Mouse (Mus musculus): Measurements from ENCODE around the gene Bicc1. TPM values are rescaled to one million over a fixed set of nuclear protein-coding genes. Genes with fewer than 3 reads are reported as not detected.

Gene Bicc1
- polyA plus RNA-seq, 1 experiment from 2014 or later: 5.9 TPM

- no peak overlapping the region for H3K27ac ChIP-seq
- no peak for ATAC-seq (ENCODE audit: low FRiP score)
- no peaks in the 10 kb centered on the region for H3K4me1 ChIP-seq (replicated peaks)
- no peak overlapping the region for H3K9ac ChIP-seq
- no peaks in the 10 kb centered on the region for H3K27me3 ChIP-seq
- WGBS: 96% methylated on average over 9 of the region's 9 CpGs
- no peaks in the 10 kb centered on the region for H3K9me3 ChIP-seq
- H3K36me3 ChIP-seq: no peaks in the 10 kb centered on the region
- H3K4me2 ChIP-seq: no peak overlapping the region
- no peak overlapping the region for H3K4me3 ChIP-seq
Observed at GRCm38 (mm10) chr10:71137606-71138005, 21.9 kb downstream of the Bicc1 start.

DNA sequence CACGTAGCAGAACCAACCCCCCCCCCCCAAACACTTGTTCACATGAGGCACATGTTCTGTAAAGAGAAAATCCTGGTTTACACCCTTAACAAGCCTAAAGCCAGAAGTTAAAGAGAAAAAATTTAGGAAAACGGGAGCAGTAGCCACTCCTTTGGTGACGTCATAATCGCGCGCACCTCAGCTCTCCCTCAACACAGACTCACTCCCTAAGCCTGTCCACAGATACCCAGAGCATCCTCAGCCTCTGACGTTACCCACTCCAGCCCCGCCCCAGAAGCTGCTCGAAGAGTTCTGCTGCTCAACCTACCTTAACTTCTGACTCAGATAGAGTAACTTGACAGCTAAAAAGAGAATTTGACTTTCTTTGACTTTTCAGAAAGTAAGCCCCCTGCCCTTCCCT, 28.2 kb downstream of the Bicc1 start:
- no peaks in the 10 kb centered on the region for H3K27me3 ChIP-seq
- H3K9ac ChIP-seq: no peak overlapping the region
- no peak overlapping the region for H3K27ac ChIP-seq
- H3K4me2 ChIP-seq: no peak overlapping the region
- no peaks in the 10 kb centered on the region for H3K9me3 ChIP-seq
- ATAC-seq (ENCODE audit: low FRiP score): no peak
- H3K4me1 ChIP-seq (replicated peaks): no peaks in the 10 kb centered on the region
- H3K4me3 ChIP-seq: no peak overlapping the region
- 73% methylated on average over 9 of the region's 9 CpGs for WGBS
- no peaks in the 10 kb centered on the region for H3K36me3 ChIP-seq

- no peaks in the 10 kb centered on the region for H3K27me3 ChIP-seq
- no peaks in the 10 kb centered on the region for H3K36me3 ChIP-seq
- H3K9me3 ChIP-seq: no peaks in the 10 kb centered on the region
- H3K27ac ChIP-seq: no peak overlapping the region
- no peak overlapping the region for H3K4me3 ChIP-seq
- 65% methylated on average over 9 of the region's 9 CpGs for WGBS
- no peak overlapping the region for H3K9ac ChIP-seq
- no peak for ATAC-seq (ENCODE audit: low FRiP score)
- no peaks in the 10 kb centered on the region for H3K4me1 ChIP-seq (replicated peaks)
- H3K4me2 ChIP-seq: no peak overlapping the region
Observed at GRCm38 (mm10) chr10:71130261-71130660, 29.2 kb downstream of the Bicc1 start.

DNA sequence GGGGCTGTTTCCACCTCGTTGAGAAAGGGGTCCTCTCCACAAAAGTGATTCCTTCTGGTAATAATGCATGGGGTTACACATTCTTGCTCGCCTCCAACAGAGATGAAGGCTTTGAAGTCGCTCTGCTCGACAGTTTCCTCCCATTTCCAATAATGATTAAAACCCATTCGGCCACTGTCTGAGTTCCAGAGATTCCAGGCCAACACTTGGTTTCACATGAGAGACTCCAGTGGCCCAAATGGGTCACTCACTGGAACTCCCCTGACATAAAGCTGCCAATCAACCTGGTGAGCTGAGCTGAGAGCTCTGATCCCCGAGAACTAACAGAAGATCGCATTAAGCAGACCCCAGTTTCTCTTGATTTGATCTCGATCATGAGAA, 31.6 kb downstream of the Bicc1 start:
- Histone ChIP-seq H3K27ac (no peak overlapping the region), H3K36me3 (no peaks in the 10 kb centered on the region), H3K27me3 (no peaks in the 10 kb centered on the region), H3K4me1 (replicated peaks) (no peaks in the 10 kb centered on the region), H3K4me3 (no peak overlapping the region), H3K9me3 (no peaks in the 10 kb centered on the region), H3K4me2 (no peak overlapping the region), H3K9ac (no peak overlapping the region)
- ATAC-seq (ENCODE audit: low FRiP score): no peak
- 52% methylated on average over 8 of the region's 8 CpGs for WGBS

DNA sequence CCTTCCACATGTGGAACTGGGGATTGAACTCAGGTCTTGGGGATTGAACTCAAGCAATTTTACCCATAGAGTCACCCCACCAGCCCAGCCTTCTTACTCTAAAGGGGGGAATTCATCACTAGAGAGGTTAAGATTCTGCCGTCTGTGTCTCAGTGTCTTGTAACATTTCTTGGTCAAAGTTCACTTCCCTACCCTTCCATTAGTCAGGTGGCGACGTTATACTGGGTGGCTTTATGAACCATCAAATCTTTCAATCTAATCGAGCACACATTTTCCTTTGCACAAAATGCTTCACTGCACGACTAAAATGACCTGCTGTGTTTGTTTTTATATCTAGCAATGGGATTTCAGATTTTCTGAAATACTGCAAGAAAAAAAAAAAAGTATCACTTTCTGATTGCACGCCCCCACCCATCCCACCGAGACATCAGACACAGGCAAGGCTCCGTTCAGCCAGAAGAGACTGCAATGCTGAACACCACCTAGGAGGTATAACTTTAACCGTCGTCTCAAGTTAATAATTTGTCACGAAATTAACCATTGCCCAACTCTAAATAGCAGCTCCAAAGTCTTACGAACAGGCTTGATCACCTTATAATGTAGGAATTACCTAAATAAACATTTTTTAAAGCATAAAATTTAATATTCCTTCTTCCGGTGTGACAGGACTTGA, 32.1 kb downstream of the Bicc1 start:
- H3K4me2 ChIP-seq: no peak overlapping the region
- no peak for ATAC-seq (ENCODE audit: low FRiP score)
- WGBS: 66% methylated on average over 13 of the region's 13 CpGs
- H3K27ac ChIP-seq: no peak overlapping the region
- H3K36me3 ChIP-seq: no peaks in the 10 kb centered on the region
- no peak overlapping the region for H3K4me3 ChIP-seq
- no peaks in the 10 kb centered on the region for H3K4me1 ChIP-seq (replicated peaks)
- H3K27me3 ChIP-seq: no peaks in the 10 kb centered on the region
- no peaks in the 10 kb centered on the region for H3K9me3 ChIP-seq
- H3K9ac ChIP-seq: no peak overlapping the region

DNA sequence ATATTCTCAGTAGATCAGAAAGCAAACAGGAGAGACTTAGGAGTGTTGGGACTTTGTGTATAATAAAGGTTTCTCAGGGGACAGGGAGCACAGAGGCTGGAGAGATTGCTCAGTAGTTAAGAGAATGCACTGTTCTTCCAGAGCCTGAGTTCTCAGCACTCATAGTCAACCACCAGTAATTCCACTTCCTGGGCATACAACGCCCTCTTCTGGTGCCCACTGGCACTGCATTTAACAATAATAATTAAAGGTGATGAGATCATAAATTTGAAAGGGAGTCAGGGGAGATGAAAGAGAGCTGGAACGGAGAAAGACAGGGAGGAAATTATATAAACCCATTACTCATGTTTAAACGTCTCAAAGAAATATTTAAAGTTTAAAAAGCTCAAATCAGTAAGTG, 35.5 kb downstream of the Bicc1 start:
- ATAC-seq (ENCODE audit: low FRiP score): no peak
- Histone ChIP-seq H3K27ac (no peak overlapping the region), H3K36me3 (no peaks in the 10 kb centered on the region), H3K9ac (no peak overlapping the region), H3K4me1 (replicated peaks) (no peaks in the 10 kb centered on the region), H3K27me3 (no peaks in the 10 kb centered on the region), H3K9me3 (no peaks in the 10 kb centered on the region), H3K4me3 (no peak overlapping the region), H3K4me2 (no peak overlapping the region)
- 64% methylated on average over 3 of the region's 3 CpGs for WGBS

GRCm38 (mm10) chr10:71123395-71123794, 36.1 kb downstream of the Bicc1 start:
- Histone ChIP-seq H3K27me3 (no peaks in the 10 kb centered on the region), H3K27ac (no peak overlapping the region), H3K4me1 (replicated peaks) (no peaks in the 10 kb centered on the region), H3K36me3 (no peaks in the 10 kb centered on the region), H3K9ac (no peak overlapping the region), H3K4me2 (no peak overlapping the region), H3K9me3 (no peaks in the 10 kb centered on the region), H3K4me3 (no peak overlapping the region)
- ATAC-seq (ENCODE audit: low FRiP score): no peak
- WGBS: 69% methylated on average over 4 of the region's 4 CpGs

- Histone ChIP-seq H3K4me2 (no peak overlapping the region), H3K36me3 (no peaks in the 10 kb centered on the region), H3K27ac (no peak overlapping the region), H3K9ac (no peak overlapping the region), H3K4me1 (replicated peaks) (no peaks in the 10 kb centered on the region), H3K9me3 (no peaks in the 10 kb centered on the region), H3K4me3 (no peak overlapping the region), H3K27me3 (no peaks in the 10 kb centered on the region)
- ATAC-seq (ENCODE audit: low FRiP score): no peak
- WGBS: 81% methylated on average over 8 of the region's 8 CpGs
Observed at GRCm38 (mm10) chr10:71122480-71122879, 37.0 kb downstream of the Bicc1 start.

DNA sequence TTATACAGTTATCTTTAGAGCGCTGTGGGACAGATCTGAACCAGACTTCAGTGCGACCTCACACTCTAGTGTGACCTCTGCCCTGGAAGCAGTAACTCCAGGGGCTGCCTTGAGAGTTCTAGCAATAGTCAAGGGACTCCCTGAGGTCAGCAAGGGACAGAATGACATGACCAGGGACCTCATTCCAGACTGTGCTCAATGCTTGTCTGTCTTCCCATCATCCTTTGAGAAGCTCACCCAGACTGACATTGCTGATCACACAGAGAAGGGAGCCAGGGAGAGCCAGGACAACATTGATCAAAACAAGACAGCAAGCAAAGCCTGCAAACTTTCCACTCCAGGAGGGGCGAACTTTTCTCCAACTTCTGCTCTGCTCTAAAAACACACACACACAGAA, 38.7 kb downstream of the Bicc1 start:
- H3K36me3 ChIP-seq: no peaks in the 10 kb centered on the region
- H3K9ac ChIP-seq: no peak overlapping the region
- no peaks in the 10 kb centered on the region for H3K27me3 ChIP-seq
- H3K4me2 ChIP-seq: no peak overlapping the region
- 89% methylated on average over 3 of the region's 3 CpGs for WGBS
- no peaks in the 10 kb centered on the region for H3K4me1 ChIP-seq (replicated peaks)
- no peak for ATAC-seq (ENCODE audit: low FRiP score)
- no peaks in the 10 kb centered on the region for H3K9me3 ChIP-seq
- H3K27ac ChIP-seq: no peak overlapping the region
- no peak overlapping the region for H3K4me3 ChIP-seq

GRCm38 (mm10) chr10:71120121-71120768, 39.3 kb downstream of the Bicc1 start:
- no peaks in the 10 kb centered on the region for H3K4me1 ChIP-seq (replicated peaks)
- H3K27ac ChIP-seq: no peak overlapping the region
- 86% methylated on average over 14 of the region's 14 CpGs for WGBS

GRCm38 (mm10) chr10:71119120-71119847, 40.2 kb downstream of the Bicc1 start:
- Histone ChIP-seq H3K27ac (no peak overlapping the region), H3K9ac (no peak overlapping the region), H3K4me1 (replicated peaks) (no peaks in the 10 kb centered on the region), H3K9me3 (no peaks in the 10 kb centered on the region), H3K4me2 (no peak overlapping the region), H3K36me3 (no peaks in the 10 kb centered on the region), H3K4me3 (no peak overlapping the region), H3K27me3 (no peaks in the 10 kb centered on the region)
- 76% methylated on average over 15 of the region's 15 CpGs for WGBS
- ATAC-seq (ENCODE audit: low FRiP score): no peak

More at GRCm38 (mm10) chr10:71120121-71120768, 39.3 kb downstream of the Bicc1 start:
- H3K9ac ChIP-seq: no peak overlapping the region
- no peak overlapping the region for H3K4me3 ChIP-seq
- H3K27me3 ChIP-seq: no peaks in the 10 kb centered on the region
- no peaks in the 10 kb centered on the region for H3K9me3 ChIP-seq
- no peaks in the 10 kb centered on the region for H3K36me3 ChIP-seq
- ATAC-seq (ENCODE audit: low FRiP score): no peak
- H3K4me2 ChIP-seq: no peak overlapping the region

DNA sequence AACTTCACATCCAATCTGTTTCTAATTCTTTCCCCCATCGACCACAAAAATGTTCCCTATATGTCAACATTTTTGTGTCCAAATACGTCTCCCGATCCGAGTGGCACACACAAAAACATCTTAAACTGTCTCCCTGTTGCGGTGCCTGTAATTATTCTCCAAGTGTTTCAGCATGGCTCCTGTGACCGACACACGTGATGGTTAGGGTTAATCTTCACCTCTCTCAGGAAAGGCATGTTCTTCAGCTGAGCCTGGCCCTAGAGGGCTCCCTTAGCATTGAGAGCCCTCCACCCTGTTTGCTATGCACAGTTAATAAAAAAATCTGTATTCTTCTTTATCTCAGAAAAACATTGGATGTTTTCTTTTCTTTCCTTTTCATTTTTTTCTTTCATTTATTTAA, 41.7 kb downstream of the Bicc1 start:
- Histone ChIP-seq H3K9ac (no peak overlapping the region), H3K9me3 (no peaks in the 10 kb centered on the region), H3K27me3 (no peaks in the 10 kb centered on the region), H3K4me3 (no peak overlapping the region), H3K27ac (no peak overlapping the region), H3K4me1 (replicated peaks) (no peaks in the 10 kb centered on the region), H3K4me2 (no peak overlapping the region), H3K36me3 (no peaks in the 10 kb centered on the region)
- 90% methylated on average over 7 of the region's 7 CpGs for WGBS
- ATAC-seq (ENCODE audit: low FRiP score): no peak

All from hindbrain, embryonic 13.5 days (tissue).